Mouse (Mus musculus) embryonic facial prominence, embryonic 15.5 days (tissue): ENCODE data around the gene Lysmd3. TPM values are rescaled to one million over a fixed set of nuclear protein-coding genes. Genes with fewer than 3 reads are reported as not detected.
"Not testable (repeated sequence)": the region's sequence is repeated elsewhere in the genome, so short reads cannot be mapped to it uniquely, and the experiment has no call there.

Experiments
- ATAC-seq: fragments of 200-750 bp; cut with Nextera tagmentation; 2 replicates; pipeline ENCODE4 v1.8.0; 2017; ENCODE audit warnings: low read depth, moderate TSS enrichment; ENCODE audit not compliant: insufficient number of reproducible peaks, low FRiP score, low TSS enrichment
- H3K27ac ChIP-seq: fragments of 300-500 bp; sonication (generic); replicated peaks from 2 replicates; pipeline ENCODE4 v1.5.1; 2015; ENCODE audit warnings: mild to moderate bottlenecking, inconsistent platforms
- H3K27me3 ChIP-seq: fragments of 300-500 bp; sonication (generic); 2 replicates; pipeline ENCODE4 v1.6.1; 2015; ENCODE audit warnings: inconsistent platforms
- H3K36me3 ChIP-seq: fragments of 300-500 bp; sonication (generic); 2 replicates; pipeline ENCODE4 v1.6.1; 2015; ENCODE audit warnings: mild to moderate bottlenecking, inconsistent platforms
- H3K4me1 ChIP-seq: fragments of 300-500 bp; sonication (generic); 2 replicates; pipeline ENCODE4 v1.6.1; 2015; ENCODE audit warnings: inconsistent platforms
- H3K4me2 ChIP-seq: fragments of 300-500 bp; sonication (generic); replicated peaks from 2 replicates; pipeline ENCODE4 v1.6.1; 2015; ENCODE audit warnings: mild to moderate bottlenecking, inconsistent platforms
- H3K4me3 ChIP-seq: fragments of 300-500 bp; sonication (generic); replicated peaks from 2 replicates; pipeline ENCODE4 v1.5.1; 2015; ENCODE audit warnings: mild to moderate bottlenecking, inconsistent platforms
- H3K9ac ChIP-seq: fragments of 300-500 bp; sonication (generic); 2 replicates; pipeline ENCODE4 v1.6.1; 2015; ENCODE audit warnings: inconsistent platforms
- H3K9me3 ChIP-seq: fragments of 300-500 bp; sonication (generic); replicated peaks from 2 replicates; pipeline ENCODE4 v1.6.1; 2016; ENCODE audit warnings: inconsistent platforms
- WGBS: fragments of 180-500 bp; shearing (Covaris S2); methylation state at CpG from one replicate; pipeline ENCODE4 v1.1.7; 2015; 5-methylcytosine and 5-hydroxymethylcytosine counted together
- polyA plus RNA-seq: library from polyadenylated mRNA; unstranded; fragments of >200 nt; fragmentation: Nextera tagmentation; extraction: Ambion mirVana; gene quantifications from 2 replicates; pipeline ENCODE4 v1.2.1, GENCODE M21; 2015

Gene Lysmd3
- polyA plus RNA-seq = 25.2 and 25.8 TPM in 2 replicates

GRCm38 (mm10) chr13:81657351-81658052 lies at the start of gene Lysmd3:
Lysmd3 (plus strand) TSS chr13:81657663.
- under 1% methylated on average over 73 of the region's 73 CpGs for WGBS
- H3K4me2 ChIP-seq = peak within 1 kb of the TSS; percentile 62
- peak within 1 kb of the TSS; percentile 44 for H3K9ac ChIP-seq
- H3K36me3 ChIP-seq = 0 out of 2 replicates have a peak, but pooled peaks cover 3% of the 10 kb centered on the region
- H3K4me1 ChIP-seq = peaks cover 24% of the 10 kb centered on the region
- H3K9me3 ChIP-seq = no peaks in the 10 kb centered on the region
- H3K4me3 ChIP-seq = peak within 1 kb of the TSS; percentile 58
- peak within 1 kb of the TSS; percentile 89 for H3K27ac ChIP-seq
- ATAC-seq = peak; percentile 100
- no peaks in the 10 kb centered on the region for H3K27me3 ChIP-seq

DNA sequence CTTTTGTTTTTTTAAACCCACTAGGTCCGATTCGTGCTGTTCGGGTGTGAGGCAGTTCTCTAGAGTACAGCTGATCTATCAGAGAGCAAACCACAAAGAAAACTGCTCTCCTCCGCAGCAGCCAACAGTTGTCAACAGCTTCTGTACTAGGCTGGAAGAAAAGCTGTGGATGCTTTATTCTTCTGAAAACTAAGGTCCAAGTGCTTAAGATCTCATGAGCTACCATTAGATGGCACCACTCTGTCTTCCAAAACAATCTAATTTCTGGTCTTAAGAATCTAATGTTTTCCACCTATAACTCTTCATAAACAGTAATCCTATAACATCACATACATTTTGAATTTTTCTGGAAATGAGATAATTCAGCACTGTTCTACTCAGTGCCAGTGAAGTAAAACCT lies 47.1 kb upstream of the Lysmd3 start:
- no peak for ATAC-seq
- WGBS = 77% methylated on average over 4 of the region's 4 CpGs
- no peaks in the 10 kb centered on the region for H3K36me3 ChIP-seq
- H3K27me3 ChIP-seq = no peaks in the 10 kb centered on the region
- no peaks in the 10 kb centered on the region for H3K9me3 ChIP-seq
- no peak overlapping the region for H3K27ac ChIP-seq
- H3K4me3 ChIP-seq = no peak overlapping the region
- no peak overlapping the region for H3K9ac ChIP-seq
- H3K4me2 ChIP-seq = no peak overlapping the region
- no peaks in the 10 kb centered on the region for H3K4me1 ChIP-seq

DNA sequence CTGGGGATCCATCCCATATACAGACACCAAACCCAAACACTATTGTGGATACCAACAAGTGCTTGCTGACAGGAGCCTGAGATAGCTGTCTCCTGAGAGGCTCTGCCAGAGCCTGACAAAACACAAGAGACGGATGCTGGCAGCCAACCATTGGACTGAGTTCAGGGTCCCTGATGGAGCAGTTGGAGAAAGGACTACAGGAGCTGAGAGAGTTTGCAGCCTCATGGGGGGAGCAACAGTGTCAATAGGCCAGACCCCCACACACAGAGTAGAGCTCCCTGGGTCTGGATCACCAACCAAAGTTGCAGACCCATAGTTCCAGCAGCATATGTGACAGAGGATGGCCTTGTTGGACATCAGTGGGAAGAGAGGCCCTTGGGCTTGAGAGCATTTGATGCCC lies 29.6 kb upstream of the Lysmd3 start:
- H3K36me3 ChIP-seq, H3K27me3 ChIP-seq, ATAC-seq, H3K9ac ChIP-seq, H3K9me3 ChIP-seq, H3K4me2 ChIP-seq, H3K4me3 ChIP-seq, H3K4me1 ChIP-seq, H3K27ac ChIP-seq: not testable (repeated sequence)
- WGBS = 86% methylated on average over 1 of the region's 1 CpGs

GRCm38 (mm10) chr13:81628631-81629190 lies 28.8 kb upstream of the Lysmd3 start:
- Histone ChIP-seq H3K9me3 (no peaks in the 10 kb centered on the region), H3K27me3 (peaks cover 13% of the 10 kb centered on the region), H3K4me1 (peaks cover 8% of the 10 kb centered on the region), H3K27ac (no peak overlapping the region), H3K4me3 (no peak overlapping the region), H3K4me2 (no peak overlapping the region), H3K36me3 (no peaks in the 10 kb centered on the region), H3K9ac (no peak overlapping the region)
- ATAC-seq = no peak
- WGBS = 42% methylated on average over 2 of the region's 2 CpGs

GRCm38 (mm10) chr13:81629395-81629794 lies 28.1 kb upstream of the Lysmd3 start:
- H3K9me3 ChIP-seq = no peaks in the 10 kb centered on the region
- H3K27me3 ChIP-seq = peaks cover 17% of the 10 kb centered on the region
- no peak overlapping the region for H3K4me2 ChIP-seq
- no peaks in the 10 kb centered on the region for H3K36me3 ChIP-seq
- no peak overlapping the region for H3K4me3 ChIP-seq
- H3K27ac ChIP-seq = no peak overlapping the region
- ATAC-seq = no peak
- H3K4me1 ChIP-seq = peaks cover 8% of the 10 kb centered on the region
- 28% methylated on average over 3 of the region's 3 CpGs for WGBS
- H3K9ac ChIP-seq = no peak overlapping the region

- Histone ChIP-seq H3K27me3 (peaks cover 17% of the 10 kb centered on the region), H3K4me1 (peaks cover 8% of the 10 kb centered on the region)
- no peak for ATAC-seq
Measured at GRCm38 (mm10) chr13:81630566-81630965, 26.9 kb upstream of the Lysmd3 start.

DNA sequence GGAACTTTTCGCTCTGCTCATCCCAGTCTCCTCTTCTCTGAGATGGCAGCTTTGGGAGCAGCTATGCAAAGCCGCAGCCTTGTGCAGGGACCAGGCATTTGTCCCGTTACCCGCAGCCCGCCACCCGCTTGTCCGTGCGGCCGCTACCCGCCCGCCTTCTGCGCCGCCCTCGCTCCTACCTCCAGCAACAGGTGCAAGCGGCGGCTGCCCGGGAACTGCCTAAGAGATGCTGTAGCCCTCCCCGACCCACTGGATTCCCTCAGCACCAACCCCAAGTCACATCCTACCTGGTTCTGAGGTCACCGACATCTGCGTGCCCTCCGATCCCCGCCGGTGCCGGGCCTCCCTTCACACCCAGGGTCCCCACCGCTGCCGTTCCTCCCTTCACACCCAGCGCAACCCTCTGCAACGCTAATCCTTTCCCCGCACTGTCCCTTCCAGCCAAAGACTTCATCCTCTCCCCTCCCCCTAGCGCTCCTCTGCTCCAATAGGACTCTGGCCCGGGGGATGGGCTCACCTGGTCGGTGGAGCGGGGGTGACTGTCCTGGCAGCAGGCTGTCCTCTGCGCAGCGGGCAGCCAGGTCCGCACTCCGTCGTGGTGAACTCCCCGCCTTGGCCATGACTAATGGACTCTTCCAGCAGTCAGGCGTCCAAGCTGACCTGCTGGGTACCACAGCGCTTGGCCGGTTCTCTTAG lies 24.6 kb upstream of the Lysmd3 start, which contains the start of gene Adgrv1:
Gene Adgrv1 (minus strand): TSS at position 435 of the 696 bp plus-strand sequence.
- WGBS = 2% methylated on average over 42 of the region's 42 CpGs
- no peaks in the 10 kb centered on the region for H3K36me3 ChIP-seq
- peak; percentile 93 for ATAC-seq

More at GRCm38 (mm10) chr13:81630566-81630965, 26.9 kb upstream of the Lysmd3 start:
- WGBS = 26% methylated on average over 5 of the region's 5 CpGs
- Histone ChIP-seq H3K9ac (no peak overlapping the region), H3K4me3 (no peak overlapping the region), H3K27ac (no peak overlapping the region), H3K9me3 (no peaks in the 10 kb centered on the region), H3K4me2 (no peak overlapping the region), H3K36me3 (no peaks in the 10 kb centered on the region)

GRCm38 (mm10) chr13:81639624-81640023 lies 17.8 kb upstream of the Lysmd3 start:
- ATAC-seq = no peak

More for the DNA sequence above, 24.6 kb upstream of the Lysmd3 start, which contains the start of gene Adgrv1:
- H3K27ac ChIP-seq = no peak within 1 kb of the TSS
- peaks cover 8% of the 10 kb centered on the region for H3K4me1 ChIP-seq
- no peak within 1 kb of the TSS for H3K9ac ChIP-seq
- peaks cover 17% of the 10 kb centered on the region for H3K27me3 ChIP-seq
- H3K4me2 ChIP-seq = peak within 1 kb of the TSS; percentile 60
- H3K4me3 ChIP-seq = peak within 1 kb of the TSS; percentile 41
- no peaks in the 10 kb centered on the region for H3K9me3 ChIP-seq

DNA sequence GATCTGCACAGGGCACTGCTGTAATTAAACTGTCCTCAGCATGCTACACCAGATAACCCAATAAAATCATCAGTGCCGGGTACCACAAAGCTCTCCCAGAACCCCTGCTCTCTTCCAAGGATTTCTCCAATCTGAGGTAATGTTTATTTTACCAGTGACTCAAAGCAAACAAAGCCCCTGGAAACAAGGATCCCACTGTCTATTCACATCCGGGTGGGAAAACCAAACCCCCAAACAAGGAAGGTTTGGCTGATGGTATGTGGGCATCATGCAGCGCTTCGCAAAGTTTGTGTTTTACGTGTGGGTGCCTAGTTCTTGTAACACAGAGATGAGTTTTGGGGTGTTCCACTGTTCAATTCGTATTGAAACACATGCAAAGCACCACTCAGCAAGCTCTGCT lies 16.6 kb upstream of the Lysmd3 start:
- Histone ChIP-seq H3K36me3 (no peaks in the 10 kb centered on the region), H3K27ac (no peak overlapping the region), H3K4me2 (no peak overlapping the region), H3K9me3 (no peaks in the 10 kb centered on the region), H3K4me3 (no peak overlapping the region), H3K9ac (no peak overlapping the region), H3K27me3 (no peaks in the 10 kb centered on the region), H3K4me1 (0 out of 2 replicates have a peak, but pooled peaks cover 7% of the 10 kb centered on the region)
- ATAC-seq = no peak
- 28% methylated on average over 6 of the region's 6 CpGs for WGBS

More at GRCm38 (mm10) chr13:81639624-81640023, 17.8 kb upstream of the Lysmd3 start:
- Histone ChIP-seq H3K9me3 (no peaks in the 10 kb centered on the region), H3K4me3 (no peak overlapping the region), H3K27me3 (no peaks in the 10 kb centered on the region), H3K4me1 (0 out of 2 replicates have a peak, but pooled peaks cover 7% of the 10 kb centered on the region), H3K27ac (no peak overlapping the region), H3K9ac (no peak overlapping the region), H3K36me3 (no peaks in the 10 kb centered on the region), H3K4me2 (no peak overlapping the region)
- WGBS = 31% methylated on average over 4 of the region's 4 CpGs

DNA sequence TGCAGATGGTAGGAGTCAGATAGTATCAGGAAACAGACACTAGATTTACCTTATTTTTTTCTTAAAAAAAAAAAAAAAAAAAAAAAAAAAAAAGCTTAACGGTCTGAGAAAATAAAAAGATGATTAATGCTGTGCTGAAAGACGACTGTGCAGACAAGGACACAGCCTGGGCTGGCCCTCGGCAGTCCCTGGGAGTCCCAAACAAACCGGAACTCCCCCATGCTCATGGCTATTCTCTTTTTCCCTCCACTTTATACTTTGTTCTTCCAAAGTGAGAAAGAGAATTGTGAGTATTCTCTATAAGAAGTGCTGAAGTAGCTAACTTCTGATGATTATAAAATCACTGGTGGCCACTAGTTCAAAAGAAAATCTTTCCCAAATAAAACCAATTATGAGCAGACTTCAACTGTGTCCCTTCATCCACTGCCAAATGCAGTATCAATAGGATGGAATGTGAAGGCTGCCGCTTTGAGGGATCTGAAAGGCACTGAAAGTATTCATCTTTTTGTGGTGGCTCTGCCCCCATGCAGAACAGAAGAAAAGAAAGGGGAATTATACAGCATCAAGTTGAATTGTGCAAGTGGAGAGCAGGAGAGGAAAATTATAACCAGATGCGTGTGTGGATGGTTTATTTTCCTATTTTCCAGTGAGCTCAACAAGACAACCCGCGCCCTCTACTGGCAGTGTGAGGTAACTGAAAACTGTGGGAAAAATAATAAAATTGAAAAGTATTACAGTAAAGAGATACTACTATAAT lies 16.0 kb upstream of the Lysmd3 start:
- ATAC-seq = peak; percentile 81
- Histone ChIP-seq H3K27ac (0 out of 2 replicates have a peak overlapping the region, but pooled peaks have one; percentile 31), H3K9ac (no peak overlapping the region), H3K4me1 (0 out of 2 replicates have a peak, but pooled peaks cover 7% of the 10 kb centered on the region), H3K27me3 (no peaks in the 10 kb centered on the region), H3K36me3 (no peaks in the 10 kb centered on the region), H3K9me3 (no peaks in the 10 kb centered on the region), H3K4me2 (peak overlapping the region; percentile 36; the same call in 1 of the 2 replicates), H3K4me3 (no peak overlapping the region)
- WGBS = 10% methylated on average over 8 of the region's 8 CpGs
